Mouse (Mus musculus) CD8-positive naive resting alpha-beta T cell, adult 2 months (primary cell): Measurements from ENCODE around the gene Gm8113.
"Not testable (repeated sequence)": the region's sequence is repeated elsewhere in the genome, so short reads cannot be mapped to it uniquely, and the experiment has no call there.

Experiments used
- DNase-seq, 2 experiments: peaks; one replicate each; pipeline ENCODE4 v3.0.0; 2022; ENCODE audit warnings: low read depth in 2 of 2, low spot score in 2 of 2

Gm8113 gene

DNA sequence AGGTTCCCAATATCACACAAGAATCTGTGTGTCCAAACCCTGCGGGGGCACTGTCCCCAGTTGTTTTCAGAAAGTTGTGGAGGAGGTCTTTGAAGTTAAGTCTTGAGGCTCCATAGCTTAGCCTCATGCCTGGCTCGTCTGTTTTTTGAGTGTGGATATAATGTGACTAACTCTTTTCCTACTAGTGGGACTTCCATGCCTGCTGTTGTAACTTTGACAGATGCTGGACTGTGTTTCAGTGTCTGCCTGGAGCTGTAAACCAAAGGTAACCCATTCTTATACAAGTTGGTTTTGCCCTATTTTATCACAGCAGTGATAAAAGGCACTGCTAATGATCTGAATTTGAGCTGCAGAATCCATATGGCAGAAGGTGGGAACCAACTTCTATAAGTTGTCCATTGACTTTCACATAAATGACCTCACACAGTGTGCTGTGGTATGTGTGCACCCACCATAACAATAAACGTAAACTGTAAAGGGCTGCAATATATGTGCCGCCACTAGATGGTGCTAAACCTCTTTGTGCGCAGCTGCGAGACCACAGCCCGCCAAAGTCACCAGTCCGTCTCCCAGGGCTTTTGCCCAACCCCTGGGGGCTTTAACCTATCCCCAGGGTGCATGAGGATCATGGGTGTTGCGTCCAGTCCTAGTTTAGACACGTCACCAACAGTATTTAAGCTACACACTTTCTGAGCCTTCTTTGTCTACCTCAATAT, at the start of gene Gm8113:
Gene Gm8113, plus strand, starts transcription at position 703 of the 716 bp plus-strand sequence.
- peak; percentile 3 to 22 for DNase-seq

DNA sequence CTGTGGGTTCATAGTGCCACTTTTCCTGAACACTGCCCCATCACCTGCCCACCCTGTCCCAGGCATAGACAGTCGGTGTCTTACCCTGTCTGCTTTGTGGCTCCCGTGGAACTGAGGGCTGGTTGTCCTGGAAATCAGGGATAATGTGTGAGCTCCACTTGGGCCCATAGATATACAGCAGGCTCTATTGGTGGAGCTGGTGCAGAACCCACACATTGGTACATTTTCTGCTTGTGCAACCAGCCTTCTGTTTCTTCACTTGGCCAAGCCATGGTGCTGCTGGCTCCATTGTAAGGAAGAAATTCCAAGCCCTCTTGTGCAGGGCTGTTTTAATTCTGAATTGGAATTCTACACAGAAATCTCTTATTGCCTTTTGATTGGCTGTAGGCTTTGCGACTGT, 49.8 kb upstream of the Gm8113 start, which contains the start of gene Ear1:
Gene Ear1, minus strand, starts transcription at position 101 of the 400 bp plus-strand sequence.
- DNase-seq = not testable (repeated sequence)

DNA sequence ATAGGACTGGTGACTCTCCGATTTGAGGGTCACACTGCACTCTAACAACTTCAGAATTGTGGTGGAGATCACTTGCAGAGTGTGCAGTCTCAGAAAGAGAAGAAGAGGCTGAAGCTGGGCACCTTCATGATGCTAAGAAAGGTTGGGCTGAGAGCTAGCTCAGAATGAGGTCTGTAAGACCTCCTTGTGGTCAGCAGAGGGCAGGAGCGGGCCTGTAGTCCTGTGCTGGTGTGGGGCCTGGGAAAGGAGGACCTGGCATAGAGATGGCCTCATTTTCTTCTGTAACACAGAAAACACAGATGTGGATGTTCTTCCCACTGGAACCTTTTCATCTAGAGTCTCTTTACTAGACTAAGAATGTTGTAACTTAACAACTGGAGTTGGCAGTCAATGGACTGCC, 47.4 kb upstream of the Gm8113 start:
- DNase-seq = not testable (repeated sequence)

DNA sequence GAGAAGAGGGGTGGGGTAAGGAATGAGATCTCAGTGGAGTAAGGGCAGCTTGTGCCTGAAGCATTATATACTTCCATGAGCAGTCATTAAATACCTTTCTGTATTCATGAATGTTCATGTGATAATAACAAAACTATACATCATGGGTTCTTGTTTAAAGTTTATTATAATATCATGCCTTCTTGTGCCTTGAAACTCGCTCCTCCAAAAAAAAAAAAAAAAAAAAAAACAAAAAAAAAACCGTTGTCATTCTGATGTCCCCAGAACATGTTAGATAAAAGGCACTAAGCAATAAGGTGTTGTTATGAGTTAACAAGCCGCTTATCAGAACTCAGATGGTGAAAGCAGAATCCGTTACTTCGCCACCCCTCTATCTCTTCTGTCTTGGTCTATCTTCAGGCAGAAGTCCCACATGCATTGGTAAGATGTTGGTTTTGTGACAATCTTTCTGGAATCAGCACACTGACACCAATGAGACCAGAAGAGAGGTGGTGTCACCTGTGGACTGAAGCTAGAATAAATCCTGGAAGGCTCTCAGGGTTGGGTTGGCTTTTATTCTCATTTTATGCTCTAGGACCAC, 45.1 kb upstream of the Gm8113 start:
- DNase-seq = not testable (repeated sequence)

DNA sequence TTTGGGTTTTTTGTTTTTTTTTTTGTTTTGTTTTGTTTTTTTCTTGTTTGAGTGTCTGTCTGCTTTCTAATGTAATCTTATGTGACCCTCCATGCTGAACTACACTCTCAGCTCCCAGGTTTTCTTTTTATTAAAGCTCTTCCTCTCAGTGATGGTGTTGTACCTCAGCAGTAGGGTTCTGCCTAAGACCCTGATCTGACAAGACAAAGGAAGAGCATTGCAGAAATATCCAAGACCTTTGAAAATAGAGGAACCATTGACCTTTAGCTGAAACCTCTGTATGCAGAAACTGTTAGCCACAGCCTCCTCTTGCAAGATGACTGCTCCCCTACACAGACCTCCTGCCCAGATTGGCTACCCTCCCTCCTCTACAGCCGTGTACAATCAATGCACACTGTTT, 39.0 kb upstream of the Gm8113 start:
- not testable (repeated sequence) for DNase-seq

DNA sequence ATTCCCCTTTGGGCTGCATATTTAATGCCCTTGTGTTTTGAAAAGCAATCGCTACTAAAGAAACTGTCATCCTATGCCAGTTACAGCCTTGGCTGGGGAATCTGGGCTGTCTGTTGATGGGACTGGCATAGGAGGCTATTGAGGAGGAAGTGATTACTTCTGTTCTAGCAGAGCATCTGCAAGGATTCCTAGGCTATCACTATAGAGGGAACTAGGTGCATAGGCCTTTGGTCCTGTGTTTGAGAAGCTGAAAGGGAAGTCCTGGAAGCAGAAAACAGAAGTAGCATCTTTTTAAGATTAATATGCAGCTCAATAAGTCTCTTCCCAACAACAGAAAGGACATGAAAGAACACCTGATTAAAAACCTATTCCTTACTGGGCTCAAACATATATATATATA, 33.9 kb upstream of the Gm8113 start:
- DNase-seq = not testable (repeated sequence)

DNA sequence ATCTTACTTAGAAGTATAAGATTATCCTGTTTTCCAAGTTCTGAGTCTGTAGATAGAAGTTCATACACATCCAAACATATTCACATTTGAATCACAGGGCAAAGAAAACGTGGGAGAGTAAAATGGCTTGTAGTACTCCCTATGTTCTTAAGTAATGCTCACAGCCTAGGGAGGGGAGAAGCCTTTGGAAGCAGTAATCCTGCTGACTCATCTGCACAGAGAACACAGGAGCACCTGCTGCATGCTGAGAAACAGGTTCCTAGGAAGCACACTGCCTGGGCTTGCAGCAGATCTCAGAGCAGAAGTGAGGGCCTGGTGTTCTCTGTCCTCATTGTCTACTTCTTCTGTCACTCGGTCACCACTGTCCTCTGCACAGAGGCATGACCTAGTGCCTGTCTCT, 29.8 kb upstream of the Gm8113 start:
- not testable (repeated sequence) for DNase-seq

DNA sequence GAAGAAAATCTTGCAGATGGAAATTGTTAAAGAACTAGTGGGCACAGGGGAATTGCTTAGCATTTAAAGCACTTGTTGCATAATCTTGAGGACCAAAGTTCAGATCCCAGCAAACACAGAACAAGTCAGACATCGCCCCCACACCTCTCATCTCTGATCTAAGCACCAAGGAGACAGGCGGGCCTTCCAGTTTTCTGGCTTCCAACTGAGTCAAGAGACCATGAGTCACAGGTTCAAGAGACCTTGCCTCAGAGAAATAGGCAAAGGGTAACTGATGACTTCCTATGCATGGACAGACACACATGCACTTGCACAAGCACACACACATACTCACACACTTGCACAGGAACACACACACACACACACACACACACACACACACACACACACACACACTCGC, 26.6 kb upstream of the Gm8113 start:
- not testable (repeated sequence) for DNase-seq

DNA sequence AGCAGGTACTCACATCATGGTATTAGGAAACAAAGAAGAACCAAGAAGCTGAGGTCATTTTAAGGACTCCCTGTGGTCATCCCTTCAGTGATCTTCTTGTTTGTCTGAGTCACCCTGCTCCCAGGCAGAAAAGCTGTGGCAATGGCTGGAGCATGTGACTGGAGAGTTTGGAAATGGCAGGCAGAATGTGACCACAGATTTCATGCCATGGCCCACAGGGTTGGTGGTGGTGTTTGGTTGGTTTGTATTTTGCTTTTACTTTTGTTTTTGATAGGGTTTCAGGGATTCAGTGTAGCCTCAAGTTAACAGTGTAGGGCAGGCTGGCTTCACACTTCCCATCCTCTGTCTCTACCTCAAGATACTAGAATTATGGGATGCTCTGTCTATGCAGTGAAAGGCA, 7.0 kb upstream of the Gm8113 start:
- DNase-seq = not testable (repeated sequence)

DNA sequence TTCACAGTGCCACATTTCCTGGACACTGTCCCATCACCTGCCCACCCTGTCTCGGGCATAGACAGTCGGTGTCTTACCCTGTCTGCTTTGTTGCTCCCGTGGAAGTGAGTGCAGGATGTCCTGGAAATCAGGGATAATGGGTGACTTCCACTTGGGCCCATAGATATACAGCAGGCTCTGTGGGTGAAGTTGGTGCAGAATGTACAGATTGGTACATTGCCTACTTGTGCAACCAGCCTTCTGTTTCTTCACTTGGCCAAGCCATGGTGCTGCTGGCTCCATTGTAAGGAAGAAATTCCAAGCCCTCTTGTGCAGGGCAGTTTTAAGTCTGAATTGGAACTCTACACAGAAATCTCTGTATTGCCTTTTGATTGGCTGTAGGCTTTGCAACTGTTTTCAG, 1.7 kb upstream of the Gm8113 start, which contains the start of gene Ear10:
Gene Ear10, minus strand, starts transcription at position 101 of the 400 bp plus-strand sequence.
- not testable (repeated sequence) for DNase-seq

DNA sequence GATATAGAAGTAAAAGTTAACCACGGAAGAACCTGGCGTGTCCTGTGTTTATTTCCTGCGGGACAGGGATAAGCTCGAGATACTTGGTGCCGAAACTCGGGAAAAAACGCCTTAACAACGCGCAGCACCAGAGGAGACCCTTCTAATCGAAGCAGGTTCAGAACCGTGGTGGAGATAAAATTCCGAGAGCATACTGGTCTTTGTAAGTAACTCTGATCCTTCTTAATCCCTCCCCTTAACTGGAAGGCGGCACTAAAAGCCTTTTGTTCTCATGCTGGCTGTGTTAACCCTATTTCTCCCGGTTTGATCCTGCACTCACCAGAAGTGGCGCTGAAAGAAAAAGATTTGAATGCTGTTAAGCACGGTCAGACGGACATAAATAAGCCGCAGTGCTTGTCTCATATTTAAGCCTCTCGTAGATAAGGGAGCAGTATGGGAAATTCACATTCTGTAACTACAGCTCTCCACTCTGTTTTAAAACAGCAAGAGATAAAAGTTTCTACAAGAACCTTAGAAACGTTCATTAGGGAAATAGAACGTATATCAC, 287 bp downstream of the Gm8113 start:
- not testable (repeated sequence) for DNase-seq

DNA sequence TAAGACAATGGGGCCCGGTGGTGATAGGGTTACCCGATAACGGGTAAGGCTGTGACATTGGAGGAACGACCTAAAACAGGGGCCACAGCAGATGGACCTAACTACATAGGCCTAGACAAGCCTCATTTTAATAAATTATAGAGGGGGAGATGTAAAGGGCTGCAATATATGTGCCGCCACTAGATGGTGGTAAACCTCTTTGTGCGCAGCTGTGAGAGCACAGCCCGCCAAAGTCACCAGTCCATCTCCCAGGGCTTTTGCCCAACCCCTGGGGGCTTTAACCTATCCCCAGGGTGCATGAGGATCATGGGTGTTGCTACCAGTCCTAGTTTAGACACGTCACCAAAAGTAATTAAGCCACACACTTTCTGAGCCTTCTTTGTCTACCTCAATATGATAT, 7.8 kb downstream of the Gm8113 start:
- DNase-seq = not testable (repeated sequence)

DNA sequence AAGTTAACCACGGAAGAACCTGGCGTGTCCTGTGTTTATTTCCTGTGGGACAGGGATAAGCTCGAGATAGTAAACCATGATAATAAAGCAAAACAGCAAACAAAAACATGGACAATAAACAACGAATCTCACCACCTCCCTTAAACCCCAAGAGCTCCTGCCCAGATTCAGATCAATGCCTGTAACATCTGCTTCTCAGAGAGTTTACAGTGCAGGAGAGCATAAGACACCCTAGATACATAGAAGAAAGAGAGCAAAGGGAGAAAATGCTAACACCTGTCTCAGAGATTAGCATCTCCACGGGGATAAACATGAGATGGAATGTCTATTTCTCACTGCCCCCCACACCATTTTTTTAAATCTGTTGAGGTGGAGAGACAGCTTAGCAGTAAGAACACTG, 8.2 kb downstream of the Gm8113 start:
- not testable (repeated sequence) for DNase-seq

DNA sequence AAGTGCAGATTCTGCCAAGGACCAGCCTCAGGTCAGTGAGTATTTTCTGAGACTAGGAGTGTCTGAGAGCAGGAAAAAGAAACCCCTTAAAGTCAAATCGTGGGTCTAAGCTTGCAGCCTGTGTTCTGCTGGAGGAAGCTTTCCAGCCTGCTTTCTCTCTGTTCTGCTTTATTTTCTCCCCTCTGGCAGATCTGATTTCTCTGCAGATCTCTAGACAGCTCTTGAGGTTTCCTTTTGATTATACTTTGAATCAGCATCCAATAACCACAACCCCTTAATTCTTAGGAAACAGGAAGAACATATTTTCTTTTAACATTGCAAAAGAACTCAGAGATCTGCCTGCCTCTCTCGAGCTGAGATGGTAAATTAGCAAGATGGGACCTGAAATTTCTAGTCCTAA, 28.2 kb downstream of the Gm8113 start:
- DNase-seq = not testable (repeated sequence)

DNA sequence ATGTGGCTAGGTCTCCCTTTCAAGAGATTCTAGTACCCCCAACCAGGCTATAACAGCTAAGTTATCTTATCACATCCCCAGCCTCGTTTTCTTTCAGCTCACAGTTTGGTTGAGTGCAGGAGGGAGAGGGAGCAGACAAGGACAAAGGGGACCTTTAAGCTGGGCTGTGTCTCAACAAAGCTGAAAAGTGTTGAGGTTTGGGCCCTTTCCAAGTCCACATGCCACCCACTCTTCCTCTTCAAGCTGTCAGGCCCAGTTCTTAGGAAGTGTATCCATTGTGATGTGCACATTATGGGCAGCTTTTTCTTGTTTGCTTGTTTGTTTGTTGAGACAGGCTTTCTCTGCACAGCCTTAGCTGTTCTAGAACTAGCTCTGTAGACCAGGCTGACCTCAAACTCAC, 29.9 kb downstream of the Gm8113 start:
- not testable (repeated sequence) for DNase-seq

DNA sequence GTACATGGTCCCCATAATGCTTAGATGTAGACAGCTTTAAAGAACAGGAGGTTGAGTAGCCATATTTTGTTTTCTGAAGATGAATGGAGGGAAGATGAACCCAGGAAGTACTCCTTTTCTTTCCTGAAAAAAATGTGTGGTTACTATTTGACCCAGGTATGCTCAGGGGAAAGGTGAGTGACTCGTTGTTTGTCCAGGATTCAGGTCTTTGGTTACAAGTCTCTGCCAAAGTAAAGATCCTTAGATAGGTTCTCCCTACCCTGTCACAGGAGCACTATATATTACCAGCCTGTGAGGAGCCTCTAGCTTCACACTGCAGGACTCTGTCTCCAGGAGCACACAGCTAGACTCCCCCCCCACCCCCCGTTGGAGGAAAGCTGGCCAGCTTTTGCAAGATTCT, 31.6 kb downstream of the Gm8113 start, which contains the start of gene Ang5:
Gene Ang5, plus strand, starts transcription at position 301 of the 400 bp plus-strand sequence.
- not testable (repeated sequence) for DNase-seq
